Mouse (Mus musculus) 3134 (cell line): ENCODE results near the gene Gm27021.
A peak's percentile ranks its signal among the peaks of the same experiment; 100 is the strongest.

Experiments
- DNase-seq: peaks from one replicate; pipeline ENCODE4 v3.0.0-alpha.2; 2011; ENCODE audit warnings: low spot score; ENCODE audit not compliant: insufficient read length; ENCODE audit errors: extremely low read depth

Gene Gm27021

DNA sequence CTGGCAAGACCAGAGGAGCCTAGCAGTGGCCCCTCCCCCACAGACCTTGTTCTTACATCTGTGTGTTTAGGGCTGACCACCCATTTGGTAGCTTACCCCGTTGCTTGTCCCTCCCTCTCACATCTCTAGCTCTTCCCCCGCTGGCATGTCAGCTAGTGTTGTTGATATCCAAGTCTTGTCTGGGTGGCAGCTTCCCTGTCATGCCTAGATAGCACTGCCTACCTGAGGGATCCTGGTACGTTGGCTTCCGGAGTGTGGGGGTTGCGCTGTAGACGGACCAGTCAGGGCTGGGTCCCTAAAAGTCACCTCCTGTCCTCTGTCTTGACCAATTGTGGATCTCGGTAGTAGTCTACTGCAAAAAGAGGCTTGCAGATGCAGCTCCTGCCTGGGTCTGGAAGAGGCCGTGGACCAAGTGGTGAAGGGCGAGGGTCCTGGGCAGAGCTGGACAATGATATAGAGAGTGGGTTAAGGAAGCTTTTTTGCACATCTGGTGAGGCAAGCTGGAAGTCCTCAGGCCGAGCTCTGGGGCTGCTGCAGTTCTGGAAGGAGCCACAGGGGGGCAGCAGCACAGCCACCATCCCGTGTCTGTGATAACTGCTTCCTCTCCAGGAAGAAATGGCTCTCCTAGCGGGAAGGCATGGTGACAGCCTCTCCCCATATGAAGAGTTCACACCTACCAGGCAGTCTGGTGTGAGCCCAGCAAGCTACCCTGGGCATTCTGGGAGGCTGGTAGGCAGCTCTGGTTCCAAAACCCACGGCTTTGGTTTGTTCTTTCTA is 97.8 kb downstream of the Gm27021 start:
- DNase-seq = peak; percentile 57

DNA sequence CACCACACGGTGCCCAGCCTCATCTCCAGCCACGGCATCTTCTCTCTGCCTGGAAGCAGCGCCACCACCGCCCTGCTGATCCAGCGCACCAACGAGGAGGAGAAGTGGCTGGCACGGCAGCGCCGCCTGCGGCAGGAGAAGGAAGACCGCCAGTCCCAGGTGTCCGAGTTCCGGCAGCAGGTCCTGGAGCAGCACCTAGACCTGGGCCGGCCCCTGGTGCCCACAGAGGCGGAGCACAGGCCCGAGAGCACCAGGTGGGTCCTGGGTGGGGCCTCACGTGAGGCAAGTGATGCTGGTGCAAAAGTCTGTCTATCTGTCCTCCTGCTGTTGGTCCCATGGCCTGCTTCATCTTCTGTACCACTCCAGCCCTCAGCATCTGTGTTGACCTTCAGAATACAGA is 98.8 kb downstream of the Gm27021 start:
- no peak for DNase-seq

DNA sequence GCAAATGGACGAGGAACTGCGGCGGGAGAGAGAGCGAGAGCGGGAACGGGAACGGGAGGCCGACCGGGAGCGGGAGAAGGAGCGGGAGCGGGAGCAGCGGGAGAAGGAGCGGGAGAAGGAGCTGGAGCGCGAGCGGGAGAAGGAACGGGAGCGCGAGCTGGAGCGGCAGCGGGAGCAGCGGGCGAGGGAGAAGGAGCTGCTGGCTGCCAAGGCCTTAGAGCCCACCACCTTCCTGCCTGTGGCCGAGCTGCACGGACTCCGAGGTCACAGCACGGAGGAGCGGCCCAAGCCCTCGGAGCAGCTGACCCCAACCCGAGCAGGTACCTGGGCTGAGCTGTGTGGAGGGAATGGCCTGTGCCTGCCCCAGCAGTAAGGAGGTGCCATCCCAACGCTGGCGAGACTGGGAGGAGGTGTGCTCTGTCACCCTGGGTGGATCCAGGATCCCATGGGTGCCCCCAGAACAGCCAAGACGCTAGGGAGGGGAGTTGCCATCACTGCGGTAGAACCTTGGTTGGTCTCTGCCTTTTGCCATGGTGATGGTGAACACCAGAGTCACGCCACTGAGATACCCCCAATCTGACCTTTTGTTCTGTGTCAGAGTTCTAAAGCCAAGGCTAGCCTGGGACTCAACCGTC is 99.6 kb downstream of the Gm27021 start:
- DNase-seq = no peak

- no peak for DNase-seq
Observed at GRCm38 (mm10) chr8:120567731-120568130, 100.1 kb downstream of the Gm27021 start.

GRCm38 (mm10) chr8:120566681-120567080 is 101.2 kb downstream of the Gm27021 start:
- DNase-seq = no peak

- no peak for DNase-seq
Observed at GRCm38 (mm10) chr8:120565151-120565711, 102.6 kb downstream of the Gm27021 start.

GRCm38 (mm10) chr8:120563851-120564837 is 103.7 kb downstream of the Gm27021 start:
- peak; percentile 90 for DNase-seq

- peak; percentile 72 for DNase-seq
Observed at GRCm38 (mm10) chr8:120563348-120563724, 104.5 kb downstream of the Gm27021 start.

DNA sequence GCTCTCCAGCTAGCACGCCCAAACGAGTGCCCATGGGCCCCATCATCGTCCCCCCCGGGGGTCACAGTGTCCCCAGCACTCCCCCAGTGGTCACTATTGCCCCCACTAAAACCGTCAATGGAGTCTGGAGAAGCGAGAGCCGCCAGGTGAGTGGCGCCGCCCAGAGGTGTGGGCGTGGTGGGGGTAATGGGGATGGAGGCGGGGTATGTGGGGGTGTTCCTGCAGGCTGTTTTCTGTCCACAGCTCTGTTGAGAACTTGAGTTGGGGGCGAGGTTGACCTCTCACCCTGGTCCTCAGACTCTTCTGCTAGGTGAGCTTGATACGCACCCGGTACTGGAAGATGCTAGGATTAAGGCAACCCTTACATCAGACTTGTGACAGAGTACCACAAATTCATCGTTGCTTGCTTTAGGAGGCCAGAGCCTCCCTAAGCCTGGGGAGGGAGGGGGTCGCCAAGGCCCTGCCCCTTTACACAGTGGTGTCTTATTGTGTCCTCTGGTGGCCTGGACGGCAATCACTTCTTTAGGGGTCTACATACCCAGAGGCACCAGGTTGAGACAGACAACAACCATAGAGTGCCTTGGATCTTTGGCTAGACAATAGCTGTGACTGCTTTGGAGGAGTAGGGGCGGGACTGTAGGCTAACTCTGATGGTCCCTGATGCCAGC is 105.1 kb downstream of the Gm27021 start:
- no peak for DNase-seq

DNA sequence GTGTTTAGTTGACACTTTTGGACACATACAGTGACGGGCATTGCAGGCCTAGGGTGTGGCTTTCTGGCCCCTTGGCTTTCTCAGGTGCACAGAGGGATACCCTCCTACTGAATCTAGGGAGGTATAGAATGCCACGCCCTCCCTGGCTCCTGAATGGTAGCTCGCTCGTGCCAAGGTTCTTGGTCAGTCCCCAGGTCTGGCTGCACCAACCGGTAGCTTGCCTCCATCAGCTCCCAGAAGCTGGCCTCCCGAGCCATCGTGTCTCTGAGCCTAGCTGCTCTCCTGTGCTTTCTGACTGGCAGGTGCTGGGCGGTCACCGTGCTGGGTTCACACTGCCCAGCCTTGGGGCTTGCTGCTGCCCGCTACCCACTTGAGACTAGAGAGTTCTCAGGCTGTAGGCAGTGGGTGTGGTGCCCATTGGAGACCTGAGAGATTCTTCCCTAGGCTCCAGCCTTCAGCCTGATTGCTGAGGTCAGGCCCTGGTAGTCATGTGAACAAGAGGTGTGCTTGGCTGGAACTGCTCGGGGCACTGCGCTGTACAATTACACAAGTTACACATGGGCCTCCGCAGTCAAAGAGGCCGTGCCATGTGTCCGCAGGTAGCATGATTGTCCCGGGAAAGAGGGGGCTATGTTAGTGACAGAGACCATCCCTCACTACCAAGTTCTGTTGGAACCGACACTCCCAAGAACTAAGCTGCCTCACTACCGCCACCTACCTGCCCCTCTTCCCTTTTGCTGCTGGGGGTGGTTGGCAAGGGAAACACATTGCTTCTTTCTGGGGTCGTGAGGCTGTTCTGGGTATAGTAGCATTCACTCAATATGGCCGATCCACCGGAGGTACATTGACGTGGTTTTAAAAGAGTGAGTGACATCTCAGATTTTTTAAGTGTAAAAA is 106.1 kb downstream of the Gm27021 start:
- DNase-seq = no peak

DNA sequence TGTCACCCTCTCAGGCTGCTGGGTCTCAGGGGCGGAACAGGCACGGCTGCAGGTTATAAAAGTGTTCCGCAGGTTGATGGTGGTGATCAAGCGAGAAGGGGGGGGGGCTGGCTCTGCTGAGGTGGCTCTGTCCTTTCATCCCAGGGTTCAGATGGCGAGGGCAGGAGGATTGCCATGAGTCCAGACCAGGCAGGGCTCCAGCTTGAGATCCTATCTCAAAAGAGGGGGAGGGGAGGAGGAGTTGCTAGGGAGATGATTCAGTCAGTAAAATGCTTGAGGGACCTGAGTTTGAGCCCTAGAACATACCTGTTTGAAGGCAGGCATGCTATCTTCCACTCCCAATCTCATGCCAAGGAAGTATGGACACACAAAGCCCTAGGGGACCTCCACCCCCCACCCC is 107.3 kb downstream of the Gm27021 start:
- no peak for DNase-seq

DNA sequence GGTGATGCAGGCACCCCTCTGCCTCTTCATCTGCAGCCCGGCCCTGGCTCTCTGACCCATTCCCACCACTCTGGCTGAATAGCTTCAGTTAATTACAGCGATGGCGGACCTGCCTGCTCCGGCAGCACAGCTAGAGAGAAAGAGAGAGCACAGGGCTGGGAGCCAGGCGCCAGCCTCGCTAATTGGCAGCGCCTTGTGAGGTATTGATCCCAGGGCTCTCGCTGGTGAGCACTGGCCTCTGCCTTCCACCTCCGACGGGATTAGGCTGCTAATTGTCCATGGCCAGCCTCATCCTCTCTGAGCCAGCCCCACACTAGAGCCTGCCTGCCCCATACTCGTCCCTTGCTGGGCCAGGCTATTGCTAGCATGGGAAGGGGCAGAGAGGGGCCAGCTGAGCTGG is 108.2 kb downstream of the Gm27021 start:
- DNase-seq = no peak
